Mouse (Mus musculus) heart, embryonic 12.5 days (tissue): ENCODE measurements around the gene Gm1043. TPM values are rescaled to one million over a fixed set of nuclear protein-coding genes. Genes with fewer than 3 reads are reported as not detected.

Source experiments
- ATAC-seq: fragments of 200-750 bp; cut with Nextera tagmentation; 2 replicates; pipeline ENCODE4 v1.8.0; 2017; ENCODE audit warnings: moderate TSS enrichment, moderate library complexity; ENCODE audit not compliant: insufficient number of reproducible peaks, low FRiP score
- H3K27ac ChIP-seq: fragments of 300-500 bp; sonication (generic); 2 replicates; pipeline ENCODE4 v1.5.1; 2016; ENCODE audit warnings: mild to moderate bottlenecking, moderate library complexity; ENCODE audit not compliant: poor library complexity, severe bottlenecking
- H3K27me3 ChIP-seq: fragments of 300-500 bp; sonication (generic); replicated peaks from 2 replicates; pipeline ENCODE4 v1.6.1; 2016; ENCODE audit warnings: mild to moderate bottlenecking, moderate library complexity
- H3K36me3 ChIP-seq: fragments of 300-500 bp; sonication (generic); 2 replicates; pipeline ENCODE4 v1.6.1; 2016; ENCODE audit warnings: mild to moderate bottlenecking, moderate library complexity
- H3K4me1 ChIP-seq: fragments of 300-500 bp; sonication (generic); replicated peaks from 2 replicates; pipeline ENCODE4 v1.6.1; 2016; ENCODE audit warnings: mild to moderate bottlenecking
- H3K4me2 ChIP-seq: fragments of 300-500 bp; sonication (generic); 2 replicates; pipeline ENCODE4 v1.6.1; 2016; ENCODE audit warnings: mild to moderate bottlenecking, moderate library complexity
- H3K4me3 ChIP-seq: fragments of 300-500 bp; sonication (generic); 2 replicates; pipeline ENCODE4 v1.5.1; 2016; ENCODE audit warnings: mild to moderate bottlenecking
- H3K9ac ChIP-seq: fragments of 300-500 bp; sonication (generic); 2 replicates; pipeline ENCODE4 v1.6.1; 2016; ENCODE audit warnings: mild to moderate bottlenecking, moderate library complexity
- H3K9me3 ChIP-seq: fragments of 300-500 bp; sonication (generic); replicated peaks from 2 replicates; pipeline ENCODE4 v1.6.1; 2016; ENCODE audit warnings: mild to moderate bottlenecking, moderate library complexity
- WGBS: fragments of 180-500 bp; shearing (Covaris S2); methylation state at CpG from one replicate; pipeline ENCODE4 v1.1.7; 2016; 5-methylcytosine and 5-hydroxymethylcytosine counted together
- polyA plus RNA-seq: library from polyadenylated mRNA; unstranded; fragments of >200 nt; fragmentation: Nextera tagmentation; extraction: Ambion mirVana; gene quantifications from 2 replicates; pipeline ENCODE4 v1.2.1, GENCODE M21; 2016

Gene Gm1043
- polyA plus RNA-seq, 1 experiment from 2014 or later: not detected

DNA sequence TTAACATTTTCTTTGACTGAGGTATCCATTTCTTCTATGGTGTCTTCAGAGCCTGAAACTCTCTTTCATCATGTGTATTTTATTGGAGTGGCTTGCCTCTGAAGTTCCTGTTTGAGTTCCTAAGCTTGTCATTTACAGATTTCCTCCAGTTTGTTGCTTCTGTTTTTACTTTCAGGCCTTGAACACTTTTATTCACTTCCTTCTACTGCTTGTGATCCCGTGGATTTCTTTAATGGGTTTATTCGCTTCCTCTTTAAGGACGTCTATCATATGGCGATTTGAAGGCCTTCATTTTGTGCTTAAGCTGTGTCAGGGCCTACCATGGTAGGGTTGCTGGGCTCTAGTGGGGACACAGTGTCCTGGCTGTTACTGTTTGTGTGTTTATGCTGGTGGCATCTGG is 11.5 kb upstream of the Gm1043 start:
- no peaks in the 10 kb centered on the region for H3K4me1 ChIP-seq
- H3K4me3 ChIP-seq: no peak overlapping the region
- no peaks in the 10 kb centered on the region for H3K9me3 ChIP-seq
- H3K4me2 ChIP-seq: no peak overlapping the region
- H3K36me3 ChIP-seq: no peaks in the 10 kb centered on the region
- no peak overlapping the region for H3K9ac ChIP-seq
- no peak for ATAC-seq
- H3K27me3 ChIP-seq: peaks cover 27% of the 10 kb centered on the region
- H3K27ac ChIP-seq: no peak overlapping the region
- WGBS: 78% methylated on average over 4 of the region's 4 CpGs

GRCm38 (mm10) chr5:37076692-37077329 is 8.4 kb upstream of the Gm1043 start:
- Histone ChIP-seq H3K27ac (no peak overlapping the region), H3K36me3 (no peaks in the 10 kb centered on the region), H3K4me2 (no peak overlapping the region), H3K4me3 (no peak overlapping the region), H3K9me3 (no peaks in the 10 kb centered on the region), H3K4me1 (no peaks in the 10 kb centered on the region), H3K9ac (no peak overlapping the region), H3K27me3 (peaks cover 22% of the 10 kb centered on the region)
- no peak for ATAC-seq
- WGBS: 44% methylated on average over 12 of the region's 12 CpGs

DNA sequence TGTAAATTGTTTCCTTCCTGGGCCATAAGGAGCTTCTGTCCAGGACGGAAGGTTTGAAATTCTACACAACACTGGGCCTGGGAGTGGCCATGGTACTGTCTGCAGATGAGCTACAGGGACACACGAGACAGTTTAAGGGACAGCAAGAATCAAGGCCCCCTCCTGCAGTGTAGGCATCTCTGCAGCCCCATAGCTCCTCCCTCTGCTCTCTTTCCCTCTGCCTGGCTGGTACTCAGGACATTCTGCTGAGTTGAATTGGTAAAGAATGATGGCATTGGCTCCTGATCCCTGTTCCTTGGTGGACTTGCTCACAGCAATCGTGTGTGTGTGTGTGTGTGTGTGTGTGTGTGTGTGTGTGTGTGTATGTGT is 7.9 kb upstream of the Gm1043 start:
- no peak for ATAC-seq
- Histone ChIP-seq H3K4me1 (no peaks in the 10 kb centered on the region), H3K4me3 (no peak overlapping the region), H3K4me2 (no peak overlapping the region), H3K9me3 (no peaks in the 10 kb centered on the region), H3K27me3 (peaks cover 22% of the 10 kb centered on the region), H3K9ac (no peak overlapping the region), H3K27ac (no peak overlapping the region), H3K36me3 (no peaks in the 10 kb centered on the region)
- WGBS: 29% methylated on average over 3 of the region's 3 CpGs

DNA sequence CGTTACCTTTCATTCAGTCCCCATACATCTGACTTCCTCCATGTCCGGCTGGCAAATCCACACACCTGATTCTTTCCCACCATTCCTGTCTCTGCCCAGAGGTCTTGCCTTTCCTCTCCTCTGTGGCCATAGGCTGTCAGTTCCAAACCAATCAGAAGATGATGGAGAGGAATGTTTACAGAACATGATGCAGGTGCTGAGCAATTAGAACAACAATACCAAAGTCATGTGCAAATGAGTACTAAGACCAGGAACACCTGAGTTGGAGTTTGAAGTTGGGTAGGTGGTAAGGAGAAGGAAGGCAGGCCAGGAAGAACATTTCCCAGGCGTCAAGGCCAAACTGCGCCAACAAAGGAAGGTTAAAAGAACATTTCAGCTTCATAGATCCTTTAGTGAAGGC is 5.7 kb upstream of the Gm1043 start:
- Histone ChIP-seq H3K4me2 (no peak overlapping the region), H3K27ac (no peak overlapping the region), H3K9ac (no peak overlapping the region), H3K36me3 (no peaks in the 10 kb centered on the region), H3K27me3 (peaks cover 25% of the 10 kb centered on the region), H3K4me3 (no peak overlapping the region), H3K4me1 (no peaks in the 10 kb centered on the region), H3K9me3 (no peaks in the 10 kb centered on the region)
- 79% methylated on average over 4 of the region's 4 CpGs for WGBS
- no peak for ATAC-seq

DNA sequence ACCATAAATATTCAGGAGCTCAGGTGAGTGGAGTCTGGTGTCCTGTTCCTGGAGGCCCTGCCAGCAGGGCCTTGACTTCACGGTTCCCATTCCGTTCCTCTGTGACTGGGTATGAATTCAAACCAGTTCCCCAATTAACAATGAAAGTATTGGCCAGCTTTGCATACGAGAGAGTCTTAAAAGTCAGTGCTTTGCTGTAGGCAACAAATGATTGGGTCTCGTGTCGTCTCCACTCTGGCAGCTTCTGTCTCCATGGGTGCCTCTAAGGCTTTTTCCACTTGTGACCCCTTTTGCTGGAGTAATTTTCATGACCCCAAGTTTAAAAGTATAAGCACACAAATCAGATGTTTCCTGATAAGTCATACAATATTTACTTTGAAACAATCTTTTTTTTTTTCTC is 4.6 kb upstream of the Gm1043 start:
- no peak overlapping the region for H3K4me2 ChIP-seq
- WGBS: 73% methylated on average over 5 of the region's 5 CpGs
- H3K36me3 ChIP-seq: no peaks in the 10 kb centered on the region
- H3K9ac ChIP-seq: no peak overlapping the region
- H3K4me1 ChIP-seq: no peaks in the 10 kb centered on the region
- ATAC-seq: no peak
- peaks cover 27% of the 10 kb centered on the region for H3K27me3 ChIP-seq
- no peak overlapping the region for H3K27ac ChIP-seq
- H3K4me3 ChIP-seq: no peak overlapping the region
- H3K9me3 ChIP-seq: no peaks in the 10 kb centered on the region

DNA sequence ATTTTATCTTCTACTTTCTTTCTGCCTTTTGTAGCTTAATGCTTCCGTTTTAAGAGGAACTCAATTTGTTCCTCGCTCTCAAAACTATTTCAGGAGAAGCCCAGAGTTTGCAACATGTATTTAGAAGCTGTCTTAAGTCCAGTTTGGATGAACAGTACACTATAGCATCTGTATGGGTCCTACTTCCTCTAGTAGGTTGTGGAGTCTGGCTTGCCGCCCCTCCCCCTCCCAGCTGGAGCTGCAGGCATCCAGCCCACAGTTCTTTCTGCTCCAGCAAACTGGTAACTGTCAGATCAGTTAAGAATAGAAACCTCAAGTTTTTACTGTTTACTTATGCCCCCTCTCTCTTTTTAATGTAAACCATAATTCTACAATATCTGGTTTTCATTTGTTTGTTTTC is 2.8 kb upstream of the Gm1043 start:
- H3K27me3 ChIP-seq: peaks cover 10% of the 10 kb centered on the region
- no peaks in the 10 kb centered on the region for H3K4me1 ChIP-seq
- no peak for ATAC-seq
- no peaks in the 10 kb centered on the region for H3K9me3 ChIP-seq
- H3K36me3 ChIP-seq: no peaks in the 10 kb centered on the region
- H3K27ac ChIP-seq: no peak overlapping the region
- WGBS: 27% methylated on average over 3 of the region's 3 CpGs
- H3K9ac ChIP-seq: no peak overlapping the region
- H3K4me2 ChIP-seq: no peak overlapping the region
- no peak overlapping the region for H3K4me3 ChIP-seq

DNA sequence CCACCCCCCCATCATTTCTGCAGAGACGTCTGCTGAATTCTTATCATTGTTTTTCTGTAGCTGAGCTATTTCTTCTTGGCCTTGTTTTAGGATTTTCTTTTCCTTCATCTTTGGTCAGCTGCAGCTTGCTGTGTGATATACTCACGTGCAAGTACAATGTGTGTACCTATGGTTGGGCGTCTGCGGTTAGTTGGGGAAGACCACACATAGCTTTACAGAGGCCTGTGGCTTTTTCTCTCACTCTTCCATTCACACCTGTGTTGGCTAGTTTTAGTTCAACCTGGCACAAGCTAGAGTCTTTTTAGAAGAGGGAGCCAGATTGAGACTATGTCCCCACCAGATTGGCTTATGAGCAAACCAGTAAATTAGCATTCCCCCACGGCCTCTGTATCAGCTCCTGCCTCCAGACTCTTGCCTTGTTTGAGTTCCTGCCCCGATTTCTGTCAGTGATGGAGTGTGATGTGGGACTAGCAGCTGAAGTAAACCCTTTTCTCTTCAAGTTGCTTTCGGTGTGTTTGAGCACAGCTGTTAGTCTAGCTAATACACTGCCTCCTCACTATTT is 1.9 kb upstream of the Gm1043 start:
- Histone ChIP-seq H3K4me2 (no peak overlapping the region), H3K9me3 (no peaks in the 10 kb centered on the region), H3K36me3 (no peaks in the 10 kb centered on the region), H3K9ac (no peak overlapping the region), H3K27ac (no peak overlapping the region), H3K4me1 (no peaks in the 10 kb centered on the region), H3K27me3 (peaks cover 6% of the 10 kb centered on the region), H3K4me3 (no peak overlapping the region)
- no peak for ATAC-seq
- 56% methylated on average over 7 of the region's 7 CpGs for WGBS

DNA sequence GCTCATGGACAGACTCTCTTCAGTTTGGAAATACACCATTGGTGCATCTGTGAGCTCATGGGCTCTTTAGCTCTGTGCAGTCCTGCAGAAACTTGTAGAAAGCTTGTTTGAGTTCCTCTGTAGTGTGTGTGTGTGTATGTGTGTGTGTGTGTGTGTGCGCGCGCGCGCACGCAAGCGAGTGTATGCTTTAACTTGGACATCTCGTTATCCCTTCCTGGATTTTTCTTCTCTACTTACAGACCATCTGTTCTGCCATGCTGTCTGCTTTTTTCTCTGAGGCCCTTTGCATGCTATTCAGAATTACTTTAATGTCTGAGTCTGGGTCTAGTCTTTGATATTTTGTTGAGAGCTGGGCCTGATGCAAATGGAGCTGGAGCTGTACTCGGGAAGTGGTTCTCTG is 1.3 kb upstream of the Gm1043 start:
- Histone ChIP-seq H3K4me2 (no peak overlapping the region), H3K27ac (no peak overlapping the region), H3K9me3 (no peaks in the 10 kb centered on the region), H3K36me3 (no peaks in the 10 kb centered on the region), H3K4me1 (no peaks in the 10 kb centered on the region), H3K9ac (no peak overlapping the region), H3K27me3 (peaks cover 11% of the 10 kb centered on the region), H3K4me3 (no peak overlapping the region)
- no peak for ATAC-seq
- 94% methylated on average over 9 of the region's 9 CpGs for WGBS

DNA sequence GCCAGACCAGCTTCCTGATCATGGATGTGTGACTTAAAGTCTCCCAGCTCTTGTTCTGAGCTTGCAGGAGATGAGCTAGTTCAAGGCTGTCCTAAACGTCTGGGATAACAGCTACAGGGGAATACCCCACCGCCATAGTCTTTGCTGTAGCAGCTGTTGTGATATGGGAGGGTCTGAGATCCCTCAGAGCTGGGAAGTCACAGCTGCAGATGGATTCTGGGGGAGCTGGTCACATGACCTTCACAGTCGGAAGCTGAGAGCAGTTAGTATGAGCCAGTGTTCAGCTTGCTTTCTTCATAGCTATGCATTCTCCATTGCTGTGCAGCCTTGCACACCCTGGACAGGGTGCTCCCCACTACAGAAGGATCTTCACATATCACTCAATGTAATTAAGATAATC is 748 bp downstream of the Gm1043 start:
- Histone ChIP-seq H3K27me3 (peaks cover 32% of the 10 kb centered on the region), H3K4me3 (no peak overlapping the region), H3K27ac (no peak overlapping the region), H3K4me1 (peaks cover under 1% of the 10 kb centered on the region; the same call in 1 of the 2 replicates), H3K4me2 (no peak overlapping the region), H3K36me3 (no peaks in the 10 kb centered on the region), H3K9ac (no peak overlapping the region), H3K9me3 (no peaks in the 10 kb centered on the region)
- ATAC-seq: no peak
- 52% methylated on average over 3 of the region's 3 CpGs for WGBS

DNA sequence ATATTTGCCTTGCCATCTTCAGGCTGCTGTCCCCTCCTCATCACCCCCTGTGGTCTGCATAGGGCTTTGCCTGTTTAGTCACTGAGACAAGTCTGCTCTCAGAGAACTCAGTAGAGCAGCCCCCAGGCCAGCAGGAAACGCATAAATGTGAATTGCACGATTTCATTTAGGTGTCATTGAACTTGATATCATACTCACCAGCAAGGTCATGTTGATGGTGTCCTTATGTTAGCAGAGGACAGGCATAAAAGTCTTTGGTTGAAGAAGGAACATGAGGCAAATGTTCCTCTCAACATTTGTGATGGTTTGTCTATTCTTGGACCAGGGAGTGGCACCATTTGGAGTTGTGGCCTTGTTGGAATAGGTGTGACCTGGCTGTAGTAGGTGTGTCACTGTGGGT is 2.6 kb downstream of the Gm1043 start:
- Histone ChIP-seq H3K36me3 (no peaks in the 10 kb centered on the region), H3K27me3 (peaks cover 50% of the 10 kb centered on the region), H3K4me1 (peaks cover 8% of the 10 kb centered on the region; the same call in 1 of the 2 replicates), H3K9ac (no peak overlapping the region), H3K4me3 (no peak overlapping the region), H3K27ac (no peak overlapping the region), H3K4me2 (no peak overlapping the region), H3K9me3 (no peaks in the 10 kb centered on the region)
- WGBS: 48% methylated on average over 2 of the region's 2 CpGs
- no peak for ATAC-seq

GRCm38 (mm10) chr5:37088342-37089108 is 3.4 kb downstream of the Gm1043 start:
- WGBS: 23% methylated on average over 1 of the region's 1 CpGs
- no peak overlapping the region for H3K4me3 ChIP-seq
- H3K9ac ChIP-seq: no peak overlapping the region
- no peak overlapping the region for H3K4me2 ChIP-seq
- H3K9me3 ChIP-seq: no peaks in the 10 kb centered on the region
- no peak for ATAC-seq
- H3K27ac ChIP-seq: no peak overlapping the region
- no peaks in the 10 kb centered on the region for H3K36me3 ChIP-seq
- H3K27me3 ChIP-seq: peaks cover 56% of the 10 kb centered on the region
- H3K4me1 ChIP-seq: peaks cover 8% of the 10 kb centered on the region; the same call in 1 of the 2 replicates
